Mouse (Mus musculus) kidney, adult 8-10 months (tissue): ENCODE results near the gene Mrps18b.
"Not testable (repeated sequence)": the region's sequence is repeated elsewhere in the genome, so short reads cannot be mapped to it uniquely, and the experiment has no call there.

Experiments
- DNase-seq, 2 experiments: peaks; one replicate each; pipeline ENCODE4 v3.0.0; 2022

The Mrps18b gene

DNA sequence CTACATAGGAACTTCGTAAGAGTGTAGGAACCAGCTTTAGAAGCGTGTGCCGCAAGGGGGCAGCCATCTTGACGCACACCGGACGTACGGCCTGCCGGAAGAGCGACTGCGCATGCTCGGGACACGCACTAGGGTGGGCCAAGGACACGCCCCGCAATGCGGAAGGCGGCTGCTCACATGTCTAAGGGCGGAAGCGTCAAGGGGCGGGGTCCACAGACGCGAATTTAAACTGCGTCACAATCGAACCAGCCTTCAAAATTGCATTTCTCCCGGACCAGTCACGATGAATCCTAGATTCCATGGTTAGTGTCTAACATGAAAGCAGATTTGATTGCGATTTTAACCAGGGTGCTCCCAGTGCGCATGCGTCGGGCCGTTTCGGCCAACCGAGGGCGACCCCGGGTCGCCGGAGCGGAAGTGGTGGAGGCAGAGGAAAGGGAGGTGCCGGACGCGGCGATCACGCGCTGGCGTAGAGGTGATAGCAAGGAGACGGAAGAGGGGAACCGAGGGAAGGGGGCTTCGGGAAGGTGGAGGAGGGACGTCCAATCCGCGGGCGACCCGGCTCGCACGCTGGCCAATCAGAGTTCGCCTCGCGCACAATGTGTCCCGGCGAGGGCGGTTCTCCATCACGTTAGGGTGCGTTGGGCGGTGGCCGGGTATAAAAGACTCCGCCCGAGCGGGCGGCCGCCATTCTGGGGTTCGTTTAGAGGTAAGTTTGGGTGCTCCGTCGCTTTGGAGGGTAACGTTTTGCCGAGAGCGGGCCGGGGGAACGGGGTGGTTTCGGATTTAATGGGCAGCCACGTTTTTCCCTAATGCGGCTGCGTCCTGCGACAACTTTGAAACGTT, at the start of gene Mrps18b, which contains the start of gene Ppp1r10:
Mrps18b (minus strand) TSS at position 93 of the 846 bp plus-strand sequence.
Ppp1r10 (plus strand) TSS at position 138 of the 846 bp plus-strand sequence.
- DNase-seq: peak; percentile 99 to 100

DNA sequence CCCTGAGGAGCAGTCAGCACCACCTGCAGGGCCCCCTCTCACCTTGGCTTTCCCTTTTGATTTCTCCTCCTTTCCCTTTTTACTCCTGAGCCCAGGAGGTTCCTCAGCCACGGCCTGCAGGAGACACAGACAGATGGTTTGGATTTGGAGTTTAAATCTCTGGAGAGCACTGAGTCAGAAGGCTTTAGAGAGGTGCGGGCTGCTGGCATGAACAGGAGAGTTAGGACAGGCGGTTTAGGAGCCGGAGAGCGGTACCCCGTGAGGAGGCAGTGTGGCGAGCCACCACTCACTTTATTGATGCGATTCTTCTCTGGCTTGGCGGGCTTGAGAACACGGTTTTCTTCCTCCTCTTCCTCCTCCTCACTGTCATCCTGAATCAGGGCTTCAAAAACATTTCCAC, 47.1 kb upstream of the Mrps18b start:
- DNase-seq: no peak

DNA sequence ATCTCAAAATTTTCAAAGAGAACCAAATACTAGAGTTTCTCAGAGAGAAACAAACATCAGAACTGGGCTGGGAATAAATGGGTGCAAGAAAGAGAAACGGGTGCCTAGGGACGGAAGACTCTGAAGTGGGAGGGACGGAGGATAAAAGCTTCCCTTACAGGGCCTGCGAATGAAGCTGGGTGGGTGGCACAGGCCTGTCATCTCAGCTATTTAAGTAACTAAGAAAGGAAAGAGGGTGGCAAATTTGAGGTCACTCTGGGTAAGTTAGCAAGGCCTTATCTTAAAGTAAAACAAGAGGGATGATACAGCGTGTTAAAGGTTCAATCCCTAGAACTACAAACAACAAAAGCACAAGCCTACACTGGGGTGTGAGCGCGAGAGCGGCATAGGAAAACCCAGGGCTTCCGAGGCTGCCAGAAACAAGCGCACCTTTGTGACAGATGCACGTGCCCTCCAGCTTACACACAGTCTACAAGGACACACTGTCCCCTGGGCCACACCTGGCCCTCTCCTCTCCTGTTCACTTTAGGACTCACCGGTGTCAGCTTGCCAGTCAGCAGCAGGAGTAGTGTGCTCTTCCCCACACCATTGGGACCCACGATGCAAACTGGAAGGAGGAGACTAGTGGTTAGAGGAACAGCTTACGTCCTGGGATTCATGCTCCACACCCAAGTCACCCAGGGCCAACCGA, 42.5 kb upstream of the Mrps18b start:
- DNase-seq: no peak

DNA sequence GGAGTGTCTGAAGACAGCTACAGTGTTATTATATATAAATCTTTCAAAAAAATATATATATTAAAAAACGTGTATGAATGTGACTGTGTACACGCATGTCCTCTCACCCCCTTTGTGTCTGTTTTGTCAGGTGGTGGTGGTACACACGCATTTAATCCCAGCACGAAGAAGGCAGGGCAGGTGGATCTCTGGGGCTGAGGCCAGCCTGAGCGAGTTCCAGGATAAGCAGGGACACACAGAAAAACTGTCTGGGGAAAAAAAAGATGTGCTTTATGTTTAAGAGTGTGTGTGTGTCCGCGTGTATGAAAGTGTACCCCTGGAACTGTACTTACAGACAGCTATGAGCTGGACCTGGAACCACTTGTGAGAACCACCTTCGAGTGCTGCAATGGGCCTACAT, 38.5 kb upstream of the Mrps18b start:
- no peak for DNase-seq

DNA sequence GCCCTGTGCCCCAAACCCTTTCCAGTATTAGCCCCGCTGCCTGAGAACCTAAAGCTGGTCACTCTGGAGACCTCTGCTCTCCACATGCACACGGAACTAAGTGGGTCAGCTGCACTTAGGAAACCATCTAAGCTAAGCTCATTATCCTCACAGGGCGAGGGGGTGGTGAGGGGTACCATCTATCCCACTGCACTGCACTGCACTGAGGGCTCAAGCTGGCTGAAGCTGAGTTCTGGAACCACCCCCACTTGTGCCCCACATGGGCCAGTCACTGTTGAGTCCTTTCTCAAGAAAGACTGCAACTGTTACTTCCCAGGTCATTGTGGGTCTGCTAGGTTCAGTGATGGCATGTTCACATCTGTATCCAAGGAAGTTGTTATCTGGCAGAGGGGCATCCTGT, 36.4 kb upstream of the Mrps18b start:
- not testable (repeated sequence) for DNase-seq

DNA sequence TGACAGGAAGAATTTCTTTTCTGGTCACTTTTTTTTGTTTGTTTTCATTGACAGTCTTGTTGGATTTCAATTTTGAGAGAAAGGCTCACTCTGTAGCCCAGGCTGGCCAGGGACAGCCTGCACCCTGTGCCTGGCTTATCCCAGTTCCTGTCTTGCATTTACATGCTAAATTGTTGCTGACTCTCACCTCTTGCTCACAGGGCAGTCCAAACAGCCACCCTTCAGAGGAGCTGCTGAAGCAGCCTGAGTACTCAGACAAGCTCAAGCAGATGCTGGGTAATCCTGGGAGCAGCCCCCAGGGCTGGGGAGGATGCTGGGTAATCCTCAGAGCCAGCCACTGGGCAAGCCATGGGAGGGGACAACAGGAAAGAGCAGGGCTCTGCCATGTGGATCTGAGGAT, 34.8 kb upstream of the Mrps18b start:
- not testable (repeated sequence) for DNase-seq

DNA sequence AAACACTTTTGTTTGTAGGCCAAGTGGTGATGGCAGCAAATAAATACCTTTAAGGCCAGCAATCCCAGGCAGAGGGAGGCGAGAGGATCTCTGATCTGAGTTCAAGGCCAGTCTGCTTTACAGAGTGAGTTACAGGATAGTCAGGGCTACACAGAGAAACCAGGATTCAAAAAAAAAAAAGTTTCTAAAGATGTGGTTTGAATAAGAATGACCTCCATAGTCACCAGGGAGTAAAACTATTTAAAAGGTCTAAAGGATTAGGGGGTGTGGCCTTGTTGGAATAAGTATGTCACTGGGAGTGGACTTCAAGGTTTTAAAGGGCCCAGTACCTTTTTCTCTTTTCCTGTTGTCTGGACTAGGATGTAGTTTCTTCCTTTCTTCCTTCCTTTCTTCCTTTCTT, 23.8 kb upstream of the Mrps18b start:
- no peak for DNase-seq

DNA sequence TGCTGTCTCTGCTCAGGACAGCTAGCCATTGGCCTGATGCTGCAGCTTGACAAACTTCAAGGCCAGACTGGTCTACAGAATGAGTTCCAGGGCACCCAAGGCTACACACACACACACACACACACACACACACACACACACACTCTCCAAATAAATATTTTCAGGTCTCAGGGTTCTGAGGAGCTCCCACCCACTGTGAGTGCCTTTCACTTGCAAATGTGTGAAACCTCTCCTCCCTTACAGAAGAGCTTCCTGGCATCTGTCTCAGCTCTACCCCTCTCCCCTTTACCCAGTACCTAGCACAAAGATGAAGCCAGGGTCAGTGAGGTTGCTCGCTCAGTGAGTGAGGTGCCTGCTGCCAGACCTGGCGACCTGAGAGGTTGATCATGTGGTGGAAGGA, 22.9 kb upstream of the Mrps18b start:
- no peak for DNase-seq

DNA sequence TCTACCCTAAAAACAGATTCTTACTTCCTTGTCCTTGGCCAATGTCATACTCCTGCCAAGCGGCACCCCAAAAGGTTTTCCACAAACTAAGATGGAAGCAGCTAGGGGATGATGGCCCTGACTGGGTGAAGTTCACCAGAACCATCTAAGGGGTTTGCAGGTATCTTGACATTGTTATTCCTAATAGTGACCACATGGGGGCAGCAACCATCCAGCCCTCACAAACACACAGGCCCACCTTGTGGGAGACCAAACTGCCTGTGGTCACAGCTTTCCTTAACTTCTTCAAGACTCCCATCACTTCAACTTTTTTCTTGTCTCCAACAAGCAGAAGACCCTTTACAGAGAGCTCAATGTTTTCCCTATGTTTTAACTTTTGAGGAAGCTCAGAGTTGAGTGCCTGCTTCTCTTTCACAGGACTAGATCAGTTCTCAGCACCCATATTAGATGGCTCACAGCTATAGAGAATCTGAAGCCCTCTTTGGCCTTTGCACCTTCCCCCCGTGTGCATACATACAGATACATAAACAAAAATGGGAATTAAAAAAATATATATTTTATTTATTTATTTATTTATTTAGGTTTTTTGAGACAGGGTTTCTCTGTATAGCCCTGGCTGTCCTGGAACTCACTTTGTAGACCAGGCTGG, 21.6 kb upstream of the Mrps18b start:
- DNase-seq: peak; percentile 42

DNA sequence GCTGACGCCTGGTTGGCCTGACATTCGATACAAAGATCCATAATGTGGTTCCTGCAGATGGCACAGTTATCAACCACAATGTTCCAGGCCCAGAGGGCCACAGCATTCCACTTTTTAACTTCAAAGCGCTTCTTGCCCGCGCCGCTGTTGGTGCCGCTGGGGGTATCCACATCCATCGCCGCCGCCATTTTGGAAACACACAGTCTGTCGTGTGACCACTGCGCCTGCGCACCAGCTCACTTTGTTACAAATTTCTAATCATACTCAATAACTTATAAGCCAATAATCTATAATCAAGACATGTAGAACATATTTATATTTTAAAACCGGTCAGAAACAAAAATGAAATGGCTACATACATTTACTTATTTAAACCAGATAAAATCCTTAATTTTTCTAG, 19.6 kb upstream of the Mrps18b start:
- not testable (repeated sequence) for DNase-seq

DNA sequence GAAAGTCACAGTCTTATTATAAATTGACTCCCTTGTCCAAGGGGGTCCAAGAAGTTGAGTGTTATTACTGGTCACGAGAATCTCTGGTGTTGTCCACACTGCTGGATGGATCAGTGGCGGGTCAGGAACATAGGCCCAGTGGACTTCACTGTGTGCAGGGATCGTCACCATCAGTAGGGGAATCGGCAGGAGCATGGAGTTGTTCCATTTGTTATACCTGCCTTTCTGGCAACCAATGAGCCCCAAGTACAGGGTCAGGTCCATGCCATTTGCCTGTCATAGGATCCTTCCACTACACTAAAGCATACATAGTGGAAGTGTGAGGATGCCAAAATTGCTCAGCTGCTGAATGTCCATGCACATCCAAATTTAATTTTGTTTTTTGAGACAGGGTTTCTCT, 16.4 kb upstream of the Mrps18b start:
- no peak for DNase-seq

DNA sequence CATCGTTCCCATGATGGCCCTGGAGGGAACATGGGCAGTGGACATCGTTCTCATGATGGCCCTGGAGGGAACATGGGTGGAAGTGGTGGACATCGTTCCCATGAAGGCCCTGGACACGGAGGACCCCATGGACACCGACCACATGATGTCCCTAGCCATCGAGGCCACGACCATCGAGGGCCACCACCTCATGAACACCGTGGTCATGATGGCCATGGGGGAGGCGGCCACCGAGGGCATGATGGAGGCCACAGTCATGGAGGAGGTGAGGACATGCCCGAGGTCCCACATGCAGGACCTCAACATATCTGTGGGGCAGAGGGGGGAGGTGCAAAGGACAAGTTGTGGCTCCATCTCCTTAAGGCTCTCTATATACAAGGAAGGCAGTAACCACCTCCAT, 14.4 kb upstream of the Mrps18b start:
- no peak for DNase-seq

DNA sequence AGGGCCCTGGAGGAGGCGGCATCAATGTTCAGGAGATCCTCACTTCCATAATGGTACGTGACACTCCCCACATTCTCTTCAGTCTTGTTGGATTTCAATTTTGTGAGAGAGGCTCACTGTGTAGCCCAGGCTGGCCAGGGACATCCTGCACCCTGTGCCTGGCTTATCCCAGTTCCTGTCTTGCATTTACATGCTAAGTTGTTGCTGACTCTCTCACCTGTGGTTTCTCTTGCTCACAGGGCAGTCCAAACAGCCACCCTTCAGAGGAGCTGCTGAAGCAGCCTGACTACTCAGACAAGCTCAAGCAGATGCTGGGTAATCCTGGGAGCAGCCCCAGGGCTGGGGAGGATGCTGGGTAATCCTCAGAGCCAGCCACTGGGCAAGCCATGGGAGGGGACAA, 13.3 kb upstream of the Mrps18b start:
- no peak for DNase-seq

DNA sequence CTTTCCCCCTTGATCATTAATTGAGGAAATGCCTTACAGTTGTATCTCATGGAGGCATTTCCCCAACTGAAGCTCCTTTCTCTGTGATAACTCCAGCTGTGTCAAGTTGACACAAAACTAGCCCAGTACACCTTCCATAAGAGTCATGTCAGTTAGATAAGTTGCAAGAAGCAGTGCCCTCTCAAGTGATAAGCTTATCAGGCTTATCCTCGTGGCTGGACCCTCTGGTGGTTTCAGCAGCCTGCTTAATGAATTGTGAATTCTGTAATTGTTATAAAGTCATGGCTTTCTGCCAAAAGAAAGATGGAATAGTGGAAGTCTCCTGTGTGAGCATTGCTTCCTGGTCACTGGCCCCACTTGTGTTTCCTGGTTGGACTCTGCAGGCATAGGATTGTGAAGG, 11.3 kb upstream of the Mrps18b start:
- DNase-seq: no peak

DNA sequence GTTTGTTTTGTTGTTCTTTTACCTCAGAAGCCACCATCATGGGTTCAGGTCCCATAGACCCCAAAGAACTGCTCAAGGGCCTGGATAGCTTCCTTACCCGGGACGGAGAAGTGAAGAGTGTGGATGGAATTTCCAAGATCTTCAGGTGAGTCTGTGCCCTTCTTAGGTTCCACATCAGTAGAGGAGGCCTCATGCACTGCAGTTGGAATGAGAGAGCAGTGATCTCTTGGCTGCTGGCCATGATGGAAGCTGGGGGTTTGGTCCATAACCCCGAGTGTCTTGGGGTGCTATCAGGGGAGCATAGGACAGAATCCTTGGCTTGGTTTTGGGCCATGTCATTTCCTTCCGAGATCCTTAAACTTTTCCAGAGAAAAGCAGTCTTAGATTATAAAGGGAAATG, 7.1 kb upstream of the Mrps18b start:
- DNase-seq: no peak

DNA sequence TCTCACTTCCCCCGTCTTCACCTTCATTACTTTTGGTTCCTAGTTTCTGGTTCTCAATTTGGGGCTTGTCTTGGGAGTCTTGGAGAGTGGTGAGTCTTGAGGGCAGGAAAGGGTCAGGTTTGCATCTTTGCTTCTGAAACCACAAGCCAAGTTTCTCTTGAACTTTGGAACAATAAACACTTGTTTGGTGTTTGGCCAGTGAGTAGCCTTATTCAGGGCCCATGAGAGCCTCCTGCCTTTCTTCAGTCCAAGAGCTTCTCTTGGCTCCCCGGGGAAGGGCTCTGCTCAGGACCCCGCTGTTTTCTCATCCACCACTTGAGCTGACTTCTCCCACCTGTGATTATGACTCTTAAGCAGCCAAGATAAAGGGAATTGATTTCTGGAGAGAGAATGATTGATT, 6.4 kb upstream of the Mrps18b start:
- no peak for DNase-seq

DNA sequence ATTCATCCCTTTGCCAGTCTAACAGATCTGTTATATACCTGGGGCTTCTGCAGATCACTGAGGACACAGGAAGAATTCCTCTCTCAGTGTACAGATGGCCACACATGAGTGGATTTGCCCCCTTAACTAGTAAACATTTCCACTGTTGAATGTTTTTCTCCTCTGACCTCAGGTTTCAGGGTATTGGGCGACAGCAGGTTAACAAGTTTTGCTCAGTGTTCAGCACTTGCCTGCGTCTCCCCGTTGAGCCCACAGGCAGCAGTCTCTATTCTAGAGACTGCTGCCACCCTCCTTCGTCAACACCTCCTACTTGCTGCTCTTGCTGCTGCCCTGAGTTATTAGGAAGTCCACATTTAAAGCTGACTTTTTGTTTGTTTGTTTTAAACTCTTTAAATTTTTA, 5.5 kb upstream of the Mrps18b start:
- no peak for DNase-seq

DNA sequence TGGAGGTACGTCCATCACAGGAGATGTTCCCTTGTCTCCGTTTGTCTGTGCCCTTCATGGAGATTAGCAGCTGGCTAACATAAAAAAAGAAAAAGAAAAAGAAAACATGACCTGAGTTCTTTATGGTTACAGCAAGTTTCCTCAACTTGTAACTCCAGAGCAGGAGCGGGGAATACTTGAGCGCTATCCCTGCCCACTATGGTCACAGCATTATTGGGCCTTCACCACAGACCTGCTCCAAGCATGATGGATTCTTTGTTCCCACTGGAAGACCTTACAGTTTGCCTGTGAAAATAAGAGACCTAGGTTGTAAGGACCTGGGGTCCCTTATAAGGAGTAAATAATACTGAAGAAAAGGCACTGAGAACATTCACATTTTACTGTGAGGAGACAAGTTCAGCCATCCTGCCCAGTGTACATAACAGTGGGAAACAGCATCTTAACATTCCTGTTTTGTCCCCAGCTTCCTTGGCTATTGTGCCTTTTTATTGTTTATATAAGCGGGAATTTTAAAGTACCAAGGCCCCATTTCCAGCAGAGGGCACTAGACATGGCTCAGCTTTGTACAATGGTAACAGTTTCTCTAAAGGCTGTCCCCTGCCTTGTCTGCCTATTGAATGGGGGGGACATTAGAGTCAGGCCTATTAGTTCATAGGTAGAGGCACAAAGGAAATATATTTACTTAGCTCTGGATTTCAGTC, 4.8 kb upstream of the Mrps18b start:
- DNase-seq: peak in 1 of 2 experiments; percentile 60

DNA sequence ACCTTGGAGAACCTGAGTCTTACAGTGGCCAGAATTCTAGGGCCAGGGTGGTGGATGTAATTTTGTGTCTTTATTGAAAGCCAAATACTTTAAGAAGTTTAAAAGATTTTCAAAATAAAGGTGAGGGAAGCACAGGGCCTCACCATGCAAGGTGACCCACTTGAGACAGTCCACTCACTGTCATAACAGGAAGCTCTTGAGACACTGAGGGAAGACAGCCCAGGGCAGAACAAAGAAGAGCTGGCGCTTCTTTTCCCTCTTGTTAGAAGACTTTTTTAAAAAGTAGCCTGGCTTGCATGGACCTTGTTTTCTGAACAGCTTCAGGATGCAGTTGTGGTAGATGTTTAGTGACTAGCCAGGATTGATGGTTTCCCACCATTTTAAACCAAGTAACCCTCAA, 4.2 kb upstream of the Mrps18b start:
- DNase-seq: no peak

DNA sequence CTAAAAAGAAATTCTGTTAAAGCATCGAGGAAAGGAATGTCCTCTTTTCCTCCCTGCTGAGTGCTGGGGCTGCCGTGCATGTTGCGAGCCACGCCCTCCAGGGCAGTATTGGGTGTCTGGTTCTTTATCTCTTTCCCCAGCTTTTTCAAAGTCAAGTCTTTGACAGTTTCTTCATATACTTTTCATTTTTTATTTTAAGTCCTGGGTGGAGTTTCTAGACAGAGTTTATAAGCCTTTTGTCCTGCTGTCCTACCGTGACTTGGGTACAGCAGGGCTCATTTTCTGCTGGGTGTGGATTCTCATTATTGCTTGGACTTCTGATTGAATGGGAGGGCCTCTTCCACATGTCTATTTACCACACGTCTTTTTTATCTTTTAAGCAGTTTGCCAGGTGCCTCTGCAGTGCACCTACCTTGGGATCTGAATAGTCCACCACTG, 3.7 kb upstream of the Mrps18b start:
- no peak for DNase-seq

DNA sequence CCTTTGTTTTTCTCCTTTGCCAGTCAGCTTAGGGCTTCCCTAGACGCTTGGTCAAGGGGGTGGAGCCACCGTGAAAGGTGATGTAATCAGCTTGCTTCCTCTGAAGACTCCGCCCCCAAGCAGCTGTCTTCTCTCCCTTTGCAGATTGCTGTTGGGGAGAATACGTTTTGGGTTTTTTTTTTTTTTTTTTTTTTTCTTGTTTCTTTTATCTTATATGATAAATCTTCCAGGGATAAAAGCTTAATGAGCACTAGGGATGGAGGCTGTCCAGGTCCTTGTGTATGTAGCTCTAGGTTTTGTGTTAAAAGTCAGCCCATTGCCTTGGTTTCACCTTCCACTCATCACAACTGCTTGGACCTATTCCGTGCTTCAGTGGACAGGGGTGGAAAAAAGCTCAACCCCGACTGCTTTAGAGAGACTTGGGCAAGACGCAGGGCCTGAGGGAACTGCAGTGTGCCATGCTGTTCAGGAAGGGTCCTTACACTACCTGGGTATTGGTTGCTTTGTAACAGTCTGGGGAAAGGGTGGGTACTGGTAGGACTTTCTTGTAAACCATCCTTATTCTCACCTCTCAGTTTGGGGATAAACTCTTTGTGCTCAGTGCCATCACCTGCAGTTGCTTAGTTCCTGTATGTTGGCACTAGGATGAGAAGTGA, 3.0 kb upstream of the Mrps18b start:
- peak; percentile 96 to 98 for DNase-seq

DNA sequence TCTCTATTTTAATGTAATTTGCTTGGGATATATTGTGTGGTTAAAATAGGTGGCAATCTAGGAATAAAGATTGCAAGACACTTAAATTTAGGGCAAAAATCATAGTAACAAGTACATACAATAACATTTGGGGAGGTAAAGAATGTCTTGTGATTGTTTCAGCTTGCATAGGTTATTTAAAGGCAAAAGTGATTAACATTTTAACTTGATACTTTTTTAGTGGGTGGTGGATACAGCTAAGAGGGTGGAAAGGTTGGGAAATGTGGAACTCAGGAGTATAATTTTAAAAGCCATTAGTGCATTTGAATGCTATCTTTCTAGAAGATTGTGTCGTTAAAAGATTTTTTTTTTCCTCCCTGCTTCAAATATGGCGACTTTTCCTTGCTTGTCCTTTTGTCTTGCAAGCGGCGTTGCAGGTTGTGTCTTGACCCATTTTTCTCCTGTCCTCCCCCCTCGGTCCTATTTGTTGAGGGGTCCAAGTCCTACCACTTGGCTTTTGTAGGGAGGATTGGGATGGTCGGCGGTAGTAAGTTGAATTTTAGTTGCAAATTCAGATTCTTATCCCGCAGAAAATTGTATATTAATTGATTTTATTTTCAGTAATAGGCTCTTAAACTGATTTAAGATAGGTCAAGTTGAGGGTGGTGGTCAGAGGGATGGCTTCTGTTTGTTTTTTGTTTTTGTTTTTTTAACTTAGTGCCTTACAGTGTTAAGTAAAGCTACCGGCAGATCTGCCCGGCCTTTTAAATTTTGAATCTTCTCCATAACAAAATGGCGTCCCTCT, 2.3 kb upstream of the Mrps18b start:
- peak; percentile 45 to 64 for DNase-seq
